Mouse (Mus musculus) forebrain, embryonic 15.5 days (tissue): ENCODE measurements at regions not wholly inside any gene's neighbourhood (a gene's known extent, or its start where the extent isn't known, plus 50 kb on each side); places are given as distances from the start of the nearest gene placed in this dataset.

Source experiments
- ATAC-seq: fragments of 200-750 bp; cut with Nextera tagmentation; replicated peaks from 2 replicates; pipeline ENCODE4 v1.8.0; 2017; ENCODE audit warnings: mild to moderate bottlenecking, moderate TSS enrichment, moderate library complexity
- H3K27ac ChIP-seq: fragments of 300-500 bp; sonication (generic); replicated peaks from 2 replicates; pipeline ENCODE4 v1.5.1; 2015; ENCODE audit warnings: mild to moderate bottlenecking, inconsistent platforms
- H3K27me3 ChIP-seq: fragments of 300-500 bp; sonication (generic); 2 replicates; pipeline ENCODE4 v1.6.1; 2015; ENCODE audit warnings: inconsistent platforms
- H3K36me3 ChIP-seq: fragments of 300-500 bp; sonication (generic); 2 replicates; pipeline ENCODE4 v1.6.1; 2015; ENCODE audit warnings: mild to moderate bottlenecking, inconsistent platforms
- H3K4me1 ChIP-seq: fragments of 300-500 bp; sonication (generic); 2 replicates; pipeline ENCODE4 v1.6.1; 2015; ENCODE audit warnings: inconsistent platforms
- H3K4me2 ChIP-seq: fragments of 300-500 bp; sonication (generic); replicated peaks from 2 replicates; pipeline ENCODE4 v1.6.1; 2015; ENCODE audit warnings: mild to moderate bottlenecking, inconsistent platforms
- H3K4me3 ChIP-seq: fragments of 300-500 bp; sonication (generic); 2 replicates; pipeline ENCODE4 v1.5.1; 2015; ENCODE audit warnings: mild to moderate bottlenecking, inconsistent platforms
- H3K9ac ChIP-seq: fragments of 300-500 bp; sonication (generic); replicated peaks from 2 replicates; pipeline ENCODE4 v1.6.1; 2015; ENCODE audit warnings: mild to moderate bottlenecking, inconsistent platforms
- H3K9me3 ChIP-seq: fragments of 300-500 bp; sonication (generic); 2 replicates; pipeline ENCODE4 v1.6.1; 2016; ENCODE audit warnings: inconsistent platforms
- WGBS: fragments of 180-500 bp; shearing (Covaris S2); methylation state at CpG from one replicate; pipeline ENCODE4 v1.1.7; 2015; ENCODE audit warnings: mixed read lengths; 5-methylcytosine and 5-hydroxymethylcytosine counted together

GRCm38 (mm10) chr1:125100596-125100995 is 334.9 kb downstream of the Actr3 start:
- WGBS, result 76% methylated on average over 2 of the region's 2 CpGs
- Histone ChIP-seq H3K4me3 (no peak overlapping the region), H3K4me2 (no peak overlapping the region), H3K27me3 (no peaks in the 10 kb centered on the region), H3K4me1 (no peaks in the 10 kb centered on the region), H3K36me3 (no peaks in the 10 kb centered on the region), H3K9ac (no peak overlapping the region), H3K9me3 (no peaks in the 10 kb centered on the region), H3K27ac (no peak overlapping the region)
- no peak for ATAC-seq

- H3K27ac ChIP-seq, result no peak overlapping the region
- H3K9me3 ChIP-seq, result no peaks in the 10 kb centered on the region
- no peaks in the 10 kb centered on the region for H3K36me3 ChIP-seq
- WGBS, result 82% methylated on average over 4 of the region's 4 CpGs
- ATAC-seq, result no peak
- H3K4me2 ChIP-seq, result no peak overlapping the region
- no peaks in the 10 kb centered on the region for H3K4me1 ChIP-seq
- no peaks in the 10 kb centered on the region for H3K27me3 ChIP-seq
- H3K9ac ChIP-seq, result no peak overlapping the region
- no peak overlapping the region for H3K4me3 ChIP-seq
Measured at GRCm38 (mm10) chr1:125084906-125085305, 350.6 kb downstream of the Actr3 start.

- 68% methylated on average over 4 of the region's 4 CpGs for WGBS
- Histone ChIP-seq H3K9me3 (no peaks in the 10 kb centered on the region), H3K4me1 (no peaks in the 10 kb centered on the region), H3K4me3 (no peak overlapping the region), H3K36me3 (no peaks in the 10 kb centered on the region), H3K27ac (no peak overlapping the region), H3K27me3 (no peaks in the 10 kb centered on the region), H3K4me2 (no peak overlapping the region), H3K9ac (no peak overlapping the region)
- no peak for ATAC-seq
Measured at GRCm38 (mm10) chr1:125039572-125040326, 395.8 kb downstream of the Actr3 start.

GRCm38 (mm10) chr1:125013301-125013700 is 422.2 kb downstream of the Actr3 start:
- H3K36me3 ChIP-seq, result no peaks in the 10 kb centered on the region
- H3K27me3 ChIP-seq, result no peaks in the 10 kb centered on the region
- ATAC-seq, result no peak
- no peaks in the 10 kb centered on the region for H3K4me1 ChIP-seq
- no peak overlapping the region for H3K4me2 ChIP-seq
- no peak overlapping the region for H3K27ac ChIP-seq
- 91% methylated on average over 4 of the region's 4 CpGs for WGBS
- H3K9me3 ChIP-seq, result no peaks in the 10 kb centered on the region
- no peak overlapping the region for H3K4me3 ChIP-seq
- no peak overlapping the region for H3K9ac ChIP-seq

GRCm38 (mm10) chr1:125011893-125012292 is 423.6 kb downstream of the Actr3 start:
- Histone ChIP-seq H3K4me1 (no peaks in the 10 kb centered on the region), H3K27me3 (no peaks in the 10 kb centered on the region), H3K27ac (no peak overlapping the region), H3K4me2 (no peak overlapping the region), H3K4me3 (no peak overlapping the region), H3K9ac (no peak overlapping the region), H3K36me3 (no peaks in the 10 kb centered on the region), H3K9me3 (no peaks in the 10 kb centered on the region)
- ATAC-seq, result no peak
- 83% methylated on average over 2 of the region's 2 CpGs for WGBS

GRCm38 (mm10) chr1:124997577-124997976 is 437.9 kb downstream of the Actr3 start:
- Histone ChIP-seq H3K4me1 (no peaks in the 10 kb centered on the region), H3K27ac (no peak overlapping the region), H3K27me3 (no peaks in the 10 kb centered on the region), H3K4me2 (no peak overlapping the region), H3K9ac (no peak overlapping the region), H3K9me3 (no peaks in the 10 kb centered on the region), H3K36me3 (no peaks in the 10 kb centered on the region), H3K4me3 (no peak overlapping the region)
- 60% methylated on average over 1 of the region's 1 CpGs for WGBS
- ATAC-seq, result no peak

GRCm38 (mm10) chr1:124950849-124951248 is 484.7 kb downstream of the Actr3 start:
- Histone ChIP-seq H3K4me1 (no peaks in the 10 kb centered on the region), H3K27ac (no peak overlapping the region), H3K4me2 (no peak overlapping the region), H3K9ac (no peak overlapping the region), H3K36me3 (no peaks in the 10 kb centered on the region), H3K9me3 (no peaks in the 10 kb centered on the region), H3K4me3 (no peak overlapping the region), H3K27me3 (no peaks in the 10 kb centered on the region)
- ATAC-seq, result no peak

- Histone ChIP-seq H3K36me3 (no peaks in the 10 kb centered on the region), H3K4me2 (no peak overlapping the region), H3K4me1 (no peaks in the 10 kb centered on the region), H3K9me3 (no peaks in the 10 kb centered on the region), H3K9ac (no peak overlapping the region), H3K4me3 (no peak overlapping the region), H3K27ac (no peak overlapping the region), H3K27me3 (no peaks in the 10 kb centered on the region)
- ATAC-seq, result no peak
Measured at GRCm38 (mm10) chr1:124904373-124904772, 531.2 kb downstream of the Actr3 start.

- ATAC-seq, result no peak
- H3K4me1 ChIP-seq, result no peaks in the 10 kb centered on the region
- no peak overlapping the region for H3K27ac ChIP-seq
- no peak overlapping the region for H3K9ac ChIP-seq
- no peaks in the 10 kb centered on the region for H3K9me3 ChIP-seq
- H3K4me2 ChIP-seq, result no peak overlapping the region
- 91% methylated on average over 3 of the region's 3 CpGs for WGBS
- H3K36me3 ChIP-seq, result no peaks in the 10 kb centered on the region
- H3K27me3 ChIP-seq, result no peaks in the 10 kb centered on the region
- no peak overlapping the region for H3K4me3 ChIP-seq
Measured at GRCm38 (mm10) chr1:124871148-124871547, 564.4 kb downstream of the Actr3 start.

- H3K4me2 ChIP-seq, result no peak overlapping the region
- H3K9ac ChIP-seq, result no peak overlapping the region
- no peaks in the 10 kb centered on the region for H3K27me3 ChIP-seq
- no peak overlapping the region for H3K27ac ChIP-seq
- H3K4me3 ChIP-seq, result no peak overlapping the region
- no peaks in the 10 kb centered on the region for H3K36me3 ChIP-seq
- H3K9me3 ChIP-seq, result no peaks in the 10 kb centered on the region
- 72% methylated on average over 3 of the region's 3 CpGs for WGBS
- no peak for ATAC-seq
- no peaks in the 10 kb centered on the region for H3K4me1 ChIP-seq
Measured at GRCm38 (mm10) chr1:124866248-124866647, 569.3 kb downstream of the Actr3 start.

GRCm38 (mm10) chr1:124845681-124846080 is 589.8 kb downstream of the Actr3 start:
- H3K4me2 ChIP-seq, result no peak overlapping the region
- no peaks in the 10 kb centered on the region for H3K4me1 ChIP-seq
- 60% methylated on average over 6 of the region's 6 CpGs for WGBS
- H3K9ac ChIP-seq, result no peak overlapping the region
- H3K36me3 ChIP-seq, result no peaks in the 10 kb centered on the region
- H3K9me3 ChIP-seq, result no peaks in the 10 kb centered on the region
- no peak overlapping the region for H3K4me3 ChIP-seq
- no peak for ATAC-seq
- H3K27ac ChIP-seq, result no peak overlapping the region
- H3K27me3 ChIP-seq, result no peaks in the 10 kb centered on the region

GRCm38 (mm10) chr1:124825717-124826116 is 609.8 kb downstream of the Actr3 start:
- Histone ChIP-seq H3K27ac (no peak overlapping the region), H3K4me2 (no peak overlapping the region), H3K36me3 (no peaks in the 10 kb centered on the region), H3K27me3 (no peaks in the 10 kb centered on the region), H3K4me1 (no peaks in the 10 kb centered on the region), H3K9me3 (no peaks in the 10 kb centered on the region), H3K9ac (no peak overlapping the region), H3K4me3 (no peak overlapping the region)
- WGBS, result 85% methylated on average over 7 of the region's 7 CpGs
- no peak; the same call in 1 of the 2 replicates for ATAC-seq

GRCm38 (mm10) chr1:124793026-124793425 is 642.5 kb downstream of the Actr3 start:
- Histone ChIP-seq H3K4me2 (no peak overlapping the region), H3K36me3 (no peaks in the 10 kb centered on the region), H3K4me3 (no peak overlapping the region), H3K27me3 (no peaks in the 10 kb centered on the region), H3K9ac (no peak overlapping the region), H3K27ac (no peak overlapping the region), H3K9me3 (no peaks in the 10 kb centered on the region), H3K4me1 (no peaks in the 10 kb centered on the region)
- no peak for ATAC-seq
- 30% methylated on average over 2 of the region's 2 CpGs for whole genome bisulfite sequencing
